Mouse (Mus musculus): ENCODE results near the gene Spata31d1d. TPM values are rescaled to one million over a fixed set of nuclear protein-coding genes. Genes with fewer than 3 reads are reported as not detected.

Spata31d1d gene
- polyA plus RNA-seq, 1 experiment from 2014 or later: not detected

DNA sequence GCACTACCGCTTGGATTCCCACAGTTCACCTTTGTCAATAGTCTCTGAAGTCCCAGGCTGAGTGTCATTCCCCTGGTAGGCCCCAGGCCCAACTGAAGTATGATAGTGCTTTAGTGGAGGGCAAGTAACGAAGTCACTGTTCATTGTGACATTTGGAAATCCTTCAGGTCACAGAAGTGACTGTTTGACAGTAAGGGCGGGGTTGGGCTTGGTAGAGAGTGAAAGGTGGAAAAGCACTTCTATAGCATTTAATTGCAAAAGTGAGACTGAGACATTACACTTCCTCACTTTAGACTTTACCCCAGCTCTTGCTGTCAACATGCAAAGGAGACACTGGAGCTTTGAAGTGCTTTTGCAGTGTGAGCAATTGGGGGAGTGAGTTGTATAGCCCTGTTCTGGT is 37.5 kb downstream of the Spata31d1d start, which contains the start of gene 4921517D22Rik:
Gene 4921517D22Rik (minus strand): TSS at position 101 of the 400 bp plus-strand sequence.
- Histone ChIP-seq H3K9me3 (ENCODE audit: control insufficient read depth, low read length) (no peaks in the 10 kb centered on the region), H3K4me1 (replicated peaks; ENCODE audit: control insufficient read depth, insufficient read depth) (no peaks in the 10 kb centered on the region), H3K4me3 (ENCODE audit: low read depth, low read length) (no peak within 1 kb of the TSS), H3K36me3 (ENCODE audit: control insufficient read depth, insufficient read depth, low read length) (no peaks in the 10 kb centered on the region), H3K27me3 (ENCODE audit: control insufficient read depth, insufficient read depth, low read length) (no peaks in the 10 kb centered on the region), H3K4me2 (replicated peaks; ENCODE audit: low read depth) (no peak within 1 kb of the TSS), H3K9ac (ENCODE audit: low read length) (no peak within 1 kb of the TSS), H3K27ac (replicated peaks) (no peak within 1 kb of the TSS)
- ATAC-seq (ENCODE audit: low FRiP score, low TSS enrichment) (no peak), DNase-seq (ENCODE audit: low spot score) (no peak)
- 82% methylated on average over 3 of the region's 3 CpGs for WGBS
- TF ChIP-seq EP300 (optimal IDR thresholded peaks at IDR 0.05): no peak
- TF ChIP-seq CTCF (IDR thresholded peaks at IDR 0.05; ENCODE audit: low read depth): no peak

GRCm38 (mm10) chr13:59691478-59691877 is 40.1 kb downstream of the Spata31d1d start:
- WGBS: 69% methylated on average over 10 of the region's 10 CpGs
- DNase-seq (ENCODE audit: low spot score): no peak
- Histone ChIP-seq H3K27ac (replicated peaks) (no peak overlapping the region), H3K36me3 (ENCODE audit: control insufficient read depth, insufficient read depth, low read length) (no peaks in the 10 kb centered on the region), H3K4me2 (replicated peaks; ENCODE audit: low read depth) (no peak overlapping the region), H3K9me3 (ENCODE audit: control insufficient read depth, low read length) (no peaks in the 10 kb centered on the region), H3K9ac (ENCODE audit: low read length) (no peak overlapping the region), H3K4me1 (replicated peaks; ENCODE audit: control insufficient read depth, insufficient read depth) (no peaks in the 10 kb centered on the region), H3K4me3 (ENCODE audit: low read depth, low read length) (no peak overlapping the region), H3K27me3 (ENCODE audit: control insufficient read depth, insufficient read depth, low read length) (no peaks in the 10 kb centered on the region)
- ATAC-seq (ENCODE audit: low FRiP score, low TSS enrichment): no peak
- TF ChIP-seq EP300 (optimal IDR thresholded peaks at IDR 0.05) (no peak), CTCF (IDR thresholded peaks at IDR 0.05; ENCODE audit: low read depth) (no peak)

DNA sequence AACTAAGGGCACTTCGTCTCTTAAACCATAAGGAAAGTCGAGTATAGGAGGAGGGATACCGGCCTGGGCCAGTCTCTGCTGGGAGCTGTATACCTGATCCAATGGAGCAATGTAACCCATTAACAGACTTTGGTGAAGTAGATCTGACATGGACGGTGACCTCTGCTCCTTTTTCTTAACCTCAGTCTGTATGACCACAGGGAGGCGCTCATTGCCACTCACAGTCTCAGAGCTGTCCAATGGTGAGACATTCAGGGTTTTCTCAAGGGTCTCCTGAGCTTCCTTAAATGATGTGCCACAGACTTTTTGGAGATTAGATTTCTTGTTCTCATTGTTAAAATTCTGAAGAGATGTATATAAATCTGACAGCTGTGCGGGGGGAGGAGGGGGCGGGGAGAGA is 41.0 kb downstream of the Spata31d1d start:
- Histone ChIP-seq H3K27me3 (ENCODE audit: control insufficient read depth, insufficient read depth, low read length) (no peaks in the 10 kb centered on the region), H3K9ac (ENCODE audit: low read length) (no peak overlapping the region), H3K36me3 (ENCODE audit: control insufficient read depth, insufficient read depth, low read length) (no peaks in the 10 kb centered on the region), H3K9me3 (ENCODE audit: control insufficient read depth, low read length) (no peaks in the 10 kb centered on the region), H3K27ac (replicated peaks) (no peak overlapping the region), H3K4me2 (replicated peaks; ENCODE audit: low read depth) (no peak overlapping the region), H3K4me1 (replicated peaks; ENCODE audit: control insufficient read depth, insufficient read depth) (no peaks in the 10 kb centered on the region), H3K4me3 (ENCODE audit: low read depth, low read length) (no peak overlapping the region)
- ATAC-seq (ENCODE audit: low FRiP score, low TSS enrichment) (no peak), DNase-seq (ENCODE audit: low spot score) (no peak)
- WGBS: 84% methylated on average over 7 of the region's 7 CpGs
- TF ChIP-seq CTCF (IDR thresholded peaks at IDR 0.05; ENCODE audit: low read depth) (no peak), EP300 (optimal IDR thresholded peaks at IDR 0.05) (no peak)

GRCm38 (mm10) chr13:59689843-59690242 is 41.7 kb downstream of the Spata31d1d start:
- DNase-seq (ENCODE audit: low spot score): no peak

DNA sequence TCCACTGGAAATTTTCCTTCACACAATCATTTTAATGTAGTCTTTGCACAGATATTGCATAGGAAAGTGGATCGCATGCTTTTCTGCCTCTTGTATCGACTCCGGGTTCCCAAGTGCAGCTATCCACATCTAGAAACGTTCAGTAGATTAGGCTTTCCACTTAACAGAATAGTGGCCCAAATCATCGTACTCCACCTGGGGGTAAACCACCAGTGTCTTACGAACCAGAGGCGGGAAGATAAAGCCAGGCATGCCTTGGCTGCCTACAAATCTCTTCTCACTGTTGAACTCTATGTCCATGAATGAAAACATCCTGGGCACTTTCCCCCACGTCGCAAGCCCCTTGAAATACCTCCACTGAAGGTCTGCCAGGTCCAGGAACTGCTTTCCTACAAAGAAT is 42.2 kb downstream of the Spata31d1d start:
- Histone ChIP-seq H3K27ac (replicated peaks) (no peak overlapping the region), H3K9ac (ENCODE audit: low read length) (no peak overlapping the region), H3K4me1 (replicated peaks; ENCODE audit: control insufficient read depth, insufficient read depth) (no peaks in the 10 kb centered on the region), H3K9me3 (ENCODE audit: control insufficient read depth, low read length) (no peaks in the 10 kb centered on the region), H3K4me3 (ENCODE audit: low read depth, low read length) (no peak overlapping the region), H3K27me3 (ENCODE audit: control insufficient read depth, insufficient read depth, low read length) (no peaks in the 10 kb centered on the region), H3K36me3 (ENCODE audit: control insufficient read depth, insufficient read depth, low read length) (no peaks in the 10 kb centered on the region), H3K4me2 (replicated peaks; ENCODE audit: low read depth) (no peak overlapping the region)
- 84% methylated on average over 9 of the region's 9 CpGs for WGBS
- DNase-seq (ENCODE audit: low spot score) (no peak), ATAC-seq (ENCODE audit: low FRiP score, low TSS enrichment) (no peak)
- TF ChIP-seq EP300 (optimal IDR thresholded peaks at IDR 0.05): no peak
- TF ChIP-seq CTCF (IDR thresholded peaks at IDR 0.05; ENCODE audit: low read depth): no peak

More at GRCm38 (mm10) chr13:59689843-59690242, 41.7 kb downstream of the Spata31d1d start:
- Histone ChIP-seq H3K4me1 (replicated peaks; ENCODE audit: control insufficient read depth, insufficient read depth) (no peaks in the 10 kb centered on the region), H3K27ac (replicated peaks) (no peak overlapping the region), H3K9me3 (ENCODE audit: control insufficient read depth, low read length) (no peaks in the 10 kb centered on the region), H3K27me3 (ENCODE audit: control insufficient read depth, insufficient read depth, low read length) (no peaks in the 10 kb centered on the region), H3K4me2 (replicated peaks; ENCODE audit: low read depth) (no peak overlapping the region), H3K9ac (ENCODE audit: low read length) (no peak overlapping the region), H3K36me3 (ENCODE audit: control insufficient read depth, insufficient read depth, low read length) (no peaks in the 10 kb centered on the region), H3K4me3 (ENCODE audit: low read depth, low read length) (no peak overlapping the region)
- ATAC-seq (ENCODE audit: low FRiP score, low TSS enrichment): no peak
- TF ChIP-seq EP300 (optimal IDR thresholded peaks at IDR 0.05) (no peak), CTCF (IDR thresholded peaks at IDR 0.05; ENCODE audit: low read depth) (no peak)
- WGBS: 88% methylated on average over 3 of the region's 3 CpGs

DNA sequence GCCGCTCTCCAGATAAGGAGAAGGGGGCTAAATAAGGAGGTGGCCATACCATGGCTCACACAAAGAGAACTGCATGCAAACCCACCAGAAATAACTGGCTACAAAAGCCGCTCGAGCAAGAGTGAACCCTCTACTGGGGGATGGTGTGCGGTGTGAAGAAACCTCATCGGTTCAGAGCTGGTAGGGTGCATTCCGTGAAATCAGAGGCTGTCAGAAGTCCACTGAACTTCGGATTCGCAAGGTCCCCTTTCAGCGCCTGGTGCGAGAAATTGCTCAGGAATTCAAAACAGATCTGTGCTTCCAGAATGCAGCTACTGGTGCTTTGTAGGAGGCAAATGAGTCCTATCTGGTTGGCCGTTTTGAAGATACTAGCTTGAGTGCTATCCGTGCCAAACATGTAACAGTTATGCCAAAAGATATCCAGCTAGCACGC is 43.2 kb downstream of the Spata31d1d start:
- DNase-seq (ENCODE audit: low spot score): no peak
- Histone ChIP-seq H3K4me3 (ENCODE audit: low read depth, low read length) (no peak overlapping the region), H3K4me1 (replicated peaks; ENCODE audit: control insufficient read depth, insufficient read depth) (no peaks in the 10 kb centered on the region), H3K9ac (ENCODE audit: low read length) (no peak overlapping the region), H3K36me3 (ENCODE audit: control insufficient read depth, insufficient read depth, low read length) (no peaks in the 10 kb centered on the region), H3K4me2 (replicated peaks; ENCODE audit: low read depth) (no peak overlapping the region), H3K27me3 (ENCODE audit: control insufficient read depth, insufficient read depth, low read length) (no peaks in the 10 kb centered on the region), H3K27ac (replicated peaks) (no peak overlapping the region), H3K9me3 (ENCODE audit: control insufficient read depth, low read length) (no peaks in the 10 kb centered on the region)
- WGBS: 68% methylated on average over 13 of the region's 13 CpGs
- no peak for TF ChIP-seq CTCF (IDR thresholded peaks at IDR 0.05; ENCODE audit: low read depth)
- TF ChIP-seq EP300 (optimal IDR thresholded peaks at IDR 0.05): no peak
- no peak for ATAC-seq (ENCODE audit: low FRiP score, low TSS enrichment)
